Mouse (Mus musculus) limb, embryonic 15.5 days (tissue): ENCODE measurements around the gene Faah. TPM values are rescaled to one million over a fixed set of nuclear protein-coding genes. Genes with fewer than 3 reads are reported as not detected.

Experiments used
- ATAC-seq: fragments of 200-750 bp; cut with Nextera tagmentation; 2 replicates; pipeline ENCODE4 v1.8.0; 2017; ENCODE audit warnings: low read depth, moderate TSS enrichment; ENCODE audit not compliant: insufficient number of reproducible peaks, low FRiP score, low TSS enrichment
- H3K27ac ChIP-seq: fragments of 300-500 bp; sonication (generic); 2 replicates; pipeline ENCODE4 v1.5.1; 2015; ENCODE audit warnings: moderate library complexity, mild to moderate bottlenecking, inconsistent platforms
- H3K27me3 ChIP-seq: fragments of 300-500 bp; sonication (generic); 2 replicates; pipeline ENCODE4 v1.6.1; 2015; ENCODE audit warnings: inconsistent platforms
- H3K36me3 ChIP-seq: fragments of 300-500 bp; sonication (generic); 2 replicates; pipeline ENCODE4 v1.6.1; 2015; ENCODE audit warnings: inconsistent platforms
- H3K4me1 ChIP-seq: fragments of 300-500 bp; sonication (generic); 2 replicates; pipeline ENCODE4 v1.6.1; 2015; ENCODE audit warnings: inconsistent platforms
- H3K4me2 ChIP-seq: fragments of 300-500 bp; sonication (generic); 2 replicates; pipeline ENCODE4 v1.6.1; 2015; ENCODE audit warnings: mild to moderate bottlenecking, inconsistent platforms
- H3K4me3 ChIP-seq: fragments of 300-500 bp; sonication (generic); 2 replicates; pipeline ENCODE4 v1.5.1; 2015; ENCODE audit warnings: mild to moderate bottlenecking, inconsistent platforms
- H3K9ac ChIP-seq: fragments of 300-500 bp; sonication (generic); 2 replicates; pipeline ENCODE4 v1.6.1; 2015; ENCODE audit warnings: inconsistent platforms
- H3K9me3 ChIP-seq: fragments of 300-500 bp; sonication (generic); 2 replicates; pipeline ENCODE4 v1.6.1; 2016; ENCODE audit warnings: inconsistent platforms
- WGBS: fragments of 180-500 bp; shearing (Covaris S2); methylation state at CpG from one replicate; pipeline ENCODE4 v1.1.7; 2015; 5-methylcytosine and 5-hydroxymethylcytosine counted together
- polyA plus RNA-seq: library from polyadenylated mRNA; unstranded; fragments of >200 nt; fragmentation: Nextera tagmentation; extraction: Ambion mirVana; gene quantifications from 2 replicates; pipeline ENCODE4 v1.2.1, GENCODE M21; 2015

The Faah gene
- 3.6 and 5.1 TPM in 2 replicates for polyA plus RNA-seq

DNA sequence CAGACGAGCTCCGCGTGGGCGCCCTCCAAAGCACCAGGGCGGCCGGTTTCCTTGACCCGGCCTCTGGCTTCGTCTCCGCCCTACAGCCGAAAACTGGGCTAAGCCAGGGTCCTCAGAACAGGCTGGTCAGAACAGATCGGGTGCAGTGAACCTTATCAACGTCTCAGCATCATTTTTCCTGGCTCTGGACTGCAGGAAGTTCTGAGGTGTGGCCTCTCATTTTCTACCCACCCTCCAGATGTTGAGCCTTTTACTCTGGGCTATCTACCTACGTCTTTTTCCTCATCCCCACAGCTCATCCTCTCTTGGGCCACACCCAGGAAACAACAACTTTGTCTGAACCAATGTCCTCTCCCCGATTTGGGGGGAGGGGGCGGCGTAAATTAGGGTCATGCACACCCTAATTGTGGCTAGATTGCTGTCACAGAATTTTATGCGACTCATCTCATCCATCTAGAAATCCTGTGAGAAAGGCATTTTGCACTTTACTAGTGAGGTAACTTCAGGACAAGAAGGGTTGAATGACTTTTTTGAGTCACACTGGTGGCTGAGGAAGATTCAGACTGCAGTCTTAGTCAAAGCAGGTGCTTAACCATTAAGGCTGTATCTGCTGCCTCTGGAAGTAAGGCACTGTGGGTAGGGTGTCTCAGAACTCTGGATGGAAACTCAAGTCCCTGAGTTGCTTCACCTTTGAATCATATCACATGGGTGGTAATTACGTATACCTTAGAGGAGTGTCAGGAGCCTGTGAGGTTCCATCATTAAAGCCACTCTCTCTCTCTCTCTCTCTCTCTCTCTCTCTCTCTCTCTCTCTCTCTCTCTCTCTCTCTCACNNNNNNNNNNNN lies at the start of gene Faah:
Gene Faah, minus strand, starts transcription at position 25 of the 845 bp plus-strand sequence.
- H3K27me3 ChIP-seq: peaks cover 58% of the 10 kb centered on the region
- H3K4me1 ChIP-seq: peaks cover 11% of the 10 kb centered on the region
- H3K9ac ChIP-seq: peak within 1 kb of the TSS; percentile 52; the same call in 1 of the 2 replicates
- ATAC-seq: no peak
- no peak within 1 kb of the TSS for H3K27ac ChIP-seq
- WGBS: 6% methylated on average over 18 of the region's 18 CpGs
- no peaks in the 10 kb centered on the region for H3K36me3 ChIP-seq
- peak within 1 kb of the TSS; percentile 56 for H3K4me3 ChIP-seq
- H3K4me2 ChIP-seq: peak within 1 kb of the TSS; percentile 100
- no peaks in the 10 kb centered on the region; the same call in 1 of the 2 replicates for H3K9me3 ChIP-seq

- ATAC-seq: no peak
- Histone ChIP-seq H3K9me3 (no peaks in the 10 kb centered on the region), H3K9ac (no peak overlapping the region), H3K27ac (no peak overlapping the region), H3K4me1 (no peaks in the 10 kb centered on the region), H3K4me3 (no peak overlapping the region), H3K27me3 (no peaks in the 10 kb centered on the region), H3K4me2 (no peak overlapping the region), H3K36me3 (peaks cover 30% of the 10 kb centered on the region)
- WGBS: 61% methylated on average over 1 of the region's 1 CpGs
Measured at GRCm38 (mm10) chr4:116063855-116064254, 46.1 kb upstream of the Faah start.

GRCm38 (mm10) chr4:116059012-116059726 lies 41.4 kb upstream of the Faah start:
- no peak for ATAC-seq
- H3K27ac ChIP-seq: no peak overlapping the region
- 70% methylated on average over 5 of the region's 5 CpGs for WGBS
- H3K9me3 ChIP-seq: no peaks in the 10 kb centered on the region
- H3K9ac ChIP-seq: no peak overlapping the region
- no peaks in the 10 kb centered on the region for H3K36me3 ChIP-seq
- no peak overlapping the region for H3K4me2 ChIP-seq
- H3K27me3 ChIP-seq: no peaks in the 10 kb centered on the region
- no peak overlapping the region for H3K4me3 ChIP-seq
- no peaks in the 10 kb centered on the region for H3K4me1 ChIP-seq

GRCm38 (mm10) chr4:116057559-116057958 lies 39.8 kb upstream of the Faah start:
- H3K9me3 ChIP-seq: no peaks in the 10 kb centered on the region
- 0% methylated on average over 1 of the region's 1 CpGs for WGBS
- H3K4me1 ChIP-seq: peaks cover 8% of the 10 kb centered on the region
- H3K9ac ChIP-seq: no peak overlapping the region
- ATAC-seq: no peak
- H3K4me3 ChIP-seq: no peak overlapping the region
- no peak overlapping the region for H3K27ac ChIP-seq
- H3K27me3 ChIP-seq: no peaks in the 10 kb centered on the region
- H3K36me3 ChIP-seq: no peaks in the 10 kb centered on the region
- no peak overlapping the region for H3K4me2 ChIP-seq

- Histone ChIP-seq H3K27me3 (no peaks in the 10 kb centered on the region), H3K4me1 (peaks cover 12% of the 10 kb centered on the region), H3K4me3 (peak within 1 kb of the TSS; percentile 65), H3K36me3 (0 out of 2 replicates have a peak, but pooled peaks cover 2% of the 10 kb centered on the region), H3K27ac (peak within 1 kb of the TSS; percentile 95), H3K9ac (peak within 1 kb of the TSS; percentile 56), H3K9me3 (no peaks in the 10 kb centered on the region), H3K4me2 (peak within 1 kb of the TSS; percentile 83)
- WGBS: under 1% methylated on average over 35 of the region's 35 CpGs
- peak; percentile 95 for ATAC-seq
Measured at GRCm38 (mm10) chr4:116053399-116053961, 35.8 kb upstream of the Faah start, which contains the start of gene Nsun4. Gene Nsun4, minus strand, starts transcription at chr4:116053876.

DNA sequence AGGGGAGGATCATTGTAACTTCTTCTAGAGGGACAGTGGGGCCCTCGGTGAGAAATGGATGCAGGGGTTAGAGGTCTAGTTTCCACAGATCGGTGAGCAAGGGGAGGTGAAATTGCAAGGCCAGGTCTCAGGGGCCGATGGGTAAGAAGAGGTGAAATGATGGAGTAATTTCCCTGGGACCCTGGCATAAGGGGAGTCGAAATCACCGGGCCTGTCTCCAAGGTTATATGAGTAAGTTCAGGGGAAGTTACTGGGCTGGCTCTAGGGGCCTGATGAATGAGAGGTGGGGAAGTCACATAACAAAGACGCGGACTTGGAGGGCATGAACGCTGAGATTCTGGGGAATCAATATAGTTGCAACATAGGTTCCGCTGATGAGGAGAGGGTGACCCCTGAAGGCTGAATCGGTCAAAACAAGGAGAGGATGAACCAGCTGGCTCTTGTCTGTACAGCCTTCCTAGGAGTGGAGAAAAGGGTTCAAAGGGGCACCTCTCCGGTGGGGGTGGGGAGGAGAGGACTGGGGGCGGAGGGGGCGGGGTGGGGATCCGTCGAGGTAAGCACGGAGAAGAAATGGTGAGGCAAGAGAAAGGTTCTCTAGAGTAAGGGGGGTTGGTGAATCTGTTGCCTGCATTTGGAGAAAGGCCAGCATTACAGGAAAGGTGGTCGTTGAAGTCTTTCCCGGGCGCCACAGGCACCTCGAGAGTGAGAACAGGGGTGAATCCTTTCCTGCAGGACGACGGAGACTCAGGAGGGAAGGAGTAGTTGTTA lies 35.0 kb upstream of the Faah start:
- no peak for ATAC-seq
- no peaks in the 10 kb centered on the region for H3K9me3 ChIP-seq
- H3K4me2 ChIP-seq: peak overlapping the region; percentile 83
- H3K27ac ChIP-seq: peak overlapping the region; percentile 95
- peak overlapping the region; percentile 65 for H3K4me3 ChIP-seq
- WGBS: 9% methylated on average over 22 of the region's 22 CpGs
- peak overlapping the region; percentile 56 for H3K9ac ChIP-seq
- no peaks in the 10 kb centered on the region for H3K27me3 ChIP-seq
- H3K4me1 ChIP-seq: peaks cover 12% of the 10 kb centered on the region
- 0 out of 2 replicates have a peak, but pooled peaks cover 7% of the 10 kb centered on the region for H3K36me3 ChIP-seq

DNA sequence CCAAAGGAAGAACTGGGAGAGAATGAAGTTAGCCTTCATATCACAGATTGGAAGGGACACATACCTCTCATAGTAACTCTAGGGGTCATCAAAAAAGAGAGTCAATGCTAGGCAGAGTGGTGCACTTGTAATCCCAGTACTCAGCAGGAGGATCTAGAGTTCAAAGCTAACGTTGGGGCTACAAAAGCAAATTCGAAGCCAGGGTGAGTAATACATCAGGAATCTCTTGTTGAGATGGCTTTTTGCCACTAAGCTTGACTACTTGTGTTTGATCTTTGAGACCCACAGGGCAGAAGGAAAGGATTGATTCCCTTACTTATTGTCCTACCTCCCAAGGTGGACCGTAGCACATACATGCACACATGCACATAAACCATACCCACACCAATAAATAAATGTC lies 31.5 kb upstream of the Faah start:
- Histone ChIP-seq H3K4me2 (no peak overlapping the region), H3K9ac (no peak overlapping the region), H3K36me3 (0 out of 2 replicates have a peak, but pooled peaks cover 9% of the 10 kb centered on the region), H3K4me1 (peaks cover 12% of the 10 kb centered on the region), H3K9me3 (no peaks in the 10 kb centered on the region), H3K27me3 (no peaks in the 10 kb centered on the region), H3K4me3 (no peak overlapping the region), H3K27ac (no peak overlapping the region)
- ATAC-seq: no peak
- WGBS: 71% methylated on average over 3 of the region's 3 CpGs

GRCm38 (mm10) chr4:116048130-116048920 lies 30.6 kb upstream of the Faah start:
- Histone ChIP-seq H3K27ac (no peak overlapping the region), H3K9ac (no peak overlapping the region), H3K4me3 (no peak overlapping the region), H3K4me1 (peaks cover 10% of the 10 kb centered on the region), H3K9me3 (no peaks in the 10 kb centered on the region), H3K36me3 (peaks cover 12% of the 10 kb centered on the region; the same call in 1 of the 2 replicates), H3K4me2 (no peak overlapping the region), H3K27me3 (no peaks in the 10 kb centered on the region)
- WGBS: 72% methylated on average over 7 of the region's 7 CpGs
- no peak for ATAC-seq

DNA sequence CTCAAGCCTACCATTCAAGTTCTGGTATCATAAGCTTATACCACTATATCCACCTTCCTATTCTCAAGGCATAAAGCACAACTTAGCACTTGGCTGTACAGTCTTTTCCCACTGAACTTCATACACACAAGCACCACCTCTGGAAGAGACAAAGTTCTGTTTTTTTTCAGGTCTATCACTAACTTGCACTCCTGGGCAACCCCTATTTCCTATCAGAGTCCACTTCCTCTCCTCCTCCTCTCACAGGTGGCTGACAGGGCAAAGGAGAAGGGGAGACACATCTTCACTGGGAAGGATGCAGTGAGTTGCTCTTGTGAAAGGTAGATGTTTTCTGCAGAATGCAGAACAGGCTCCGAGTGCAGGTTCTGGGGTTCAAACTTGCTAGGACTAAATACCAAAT lies 30.0 kb upstream of the Faah start:
- Histone ChIP-seq H3K9me3 (no peaks in the 10 kb centered on the region), H3K4me2 (no peak overlapping the region), H3K27ac (no peak overlapping the region), H3K9ac (no peak overlapping the region), H3K4me3 (no peak overlapping the region), H3K27me3 (no peaks in the 10 kb centered on the region), H3K36me3 (peaks cover 16% of the 10 kb centered on the region), H3K4me1 (peaks cover 5% of the 10 kb centered on the region)
- ATAC-seq: no peak
- WGBS: 95% methylated on average over 1 of the region's 1 CpGs

- Histone ChIP-seq H3K4me1 (no peaks in the 10 kb centered on the region), H3K4me2 (no peak overlapping the region), H3K27me3 (no peaks in the 10 kb centered on the region), H3K4me3 (no peak overlapping the region), H3K9me3 (no peaks in the 10 kb centered on the region), H3K9ac (no peak overlapping the region), H3K27ac (no peak overlapping the region), H3K36me3 (peaks cover 25% of the 10 kb centered on the region)
- no peak for ATAC-seq
- WGBS: 99% methylated on average over 2 of the region's 2 CpGs
Measured at GRCm38 (mm10) chr4:116046604-116047003, 28.9 kb upstream of the Faah start.

DNA sequence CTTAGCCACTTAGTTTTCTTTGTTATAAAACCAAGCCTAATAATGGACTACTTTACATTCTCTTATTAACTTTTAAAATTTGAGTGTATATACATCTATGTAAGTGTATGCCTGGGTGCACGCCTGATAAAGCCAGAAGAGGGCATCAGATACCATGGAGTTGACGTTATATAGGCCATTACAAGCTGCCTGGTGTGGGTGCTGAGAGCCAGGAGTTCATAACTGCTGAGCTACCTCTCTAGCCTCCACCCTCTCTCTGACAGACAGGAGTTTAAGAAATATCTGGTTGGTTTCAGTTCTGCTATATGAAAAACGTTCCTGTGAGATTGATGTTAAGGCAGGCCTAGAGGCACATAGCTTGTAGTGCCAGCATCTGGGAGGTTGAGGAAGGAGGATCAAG lies 24.5 kb upstream of the Faah start:
- Histone ChIP-seq H3K9ac (no peak overlapping the region), H3K4me3 (no peak overlapping the region), H3K27me3 (no peaks in the 10 kb centered on the region), H3K4me2 (no peak overlapping the region), H3K9me3 (no peaks in the 10 kb centered on the region), H3K36me3 (peaks cover 23% of the 10 kb centered on the region), H3K27ac (no peak overlapping the region), H3K4me1 (no peaks in the 10 kb centered on the region)
- 71% methylated on average over 3 of the region's 3 CpGs for WGBS
- ATAC-seq: no peak
